Mouse (Mus musculus) c-Kit-positive CD71-positive TER-119-negative erythroid progenitor cells, embryonic 14.5 days (primary cell): Measurements from ENCODE around the gene Nol4l.

Experiments
- DNase-seq: peaks from one replicate; pipeline ENCODE4 v3.0.0-alpha.2; 2013; ENCODE audit warnings: low read depth

Nol4l gene

DNA sequence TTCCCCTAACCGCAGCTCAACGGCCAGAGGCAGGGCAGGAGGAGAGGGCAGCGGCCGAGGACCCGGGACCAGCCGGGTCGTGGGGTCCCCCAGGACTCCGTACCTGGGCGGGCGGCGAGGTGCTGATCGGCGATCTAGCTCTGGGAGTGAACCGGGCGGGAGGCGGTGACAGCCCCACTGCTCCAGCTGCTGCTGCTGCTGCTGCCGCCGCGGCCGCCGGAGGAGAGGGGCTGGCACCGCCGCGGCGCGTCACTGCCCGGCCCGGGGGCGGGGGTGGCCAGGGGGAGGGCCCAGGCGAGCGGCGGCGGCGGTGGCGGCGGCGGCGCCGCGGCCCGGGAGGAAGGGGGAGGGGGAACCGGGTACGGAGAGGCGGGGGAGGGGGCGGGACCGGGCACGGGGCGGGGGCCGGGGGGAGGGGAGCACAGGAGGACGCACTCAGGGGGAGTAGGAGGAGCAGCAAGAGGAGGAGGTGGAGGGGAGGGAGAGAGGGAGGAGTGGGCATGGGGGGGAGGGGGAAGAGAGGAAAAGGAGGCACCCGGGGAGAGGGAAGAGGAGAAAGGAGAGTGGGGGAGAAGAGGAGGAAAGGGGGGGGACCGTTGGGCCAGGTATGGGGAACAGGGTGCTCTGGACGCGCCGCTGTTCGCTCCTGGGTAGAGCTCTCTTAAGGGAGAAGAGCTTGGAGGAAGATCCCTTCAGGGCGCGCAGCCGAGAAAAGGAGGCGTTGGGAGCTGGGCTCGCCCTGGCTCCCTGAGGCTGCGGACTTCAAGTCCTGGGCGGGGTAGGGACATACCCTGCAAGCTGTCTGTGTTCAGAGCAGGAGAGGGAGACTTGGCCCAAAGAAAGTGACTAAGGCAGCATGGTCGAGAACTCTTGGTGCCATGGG, 85.3 kb downstream of the Nol4l start:
- peak; percentile 52 for DNase-seq

- DNase-seq = no peak
Measured at GRCm38 (mm10) chr2:153443434-153444240, 86.1 kb downstream of the Nol4l start.

- no peak for DNase-seq
Measured at GRCm38 (mm10) chr2:153442720-153443119, 87.1 kb downstream of the Nol4l start.

DNA sequence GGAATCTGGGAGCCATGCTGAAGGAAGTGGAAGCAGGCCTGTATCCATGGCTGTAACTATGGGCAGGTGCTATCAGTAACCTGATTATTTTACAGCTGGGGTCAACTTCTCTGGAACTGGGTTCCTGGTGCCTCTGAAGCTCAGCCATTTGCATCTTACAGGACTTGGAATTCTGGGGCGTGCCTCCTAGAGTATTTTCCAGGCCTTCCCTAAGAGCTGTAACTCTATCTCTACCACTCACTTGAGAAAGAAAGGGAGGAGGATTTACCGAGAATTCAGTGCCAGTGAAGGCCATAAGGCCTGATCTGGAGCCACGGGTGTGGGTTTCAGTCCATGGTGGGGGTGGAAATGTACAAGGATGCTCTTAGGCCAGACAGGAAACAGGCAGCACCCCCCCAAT, 88.5 kb downstream of the Nol4l start:
- no peak for DNase-seq

DNA sequence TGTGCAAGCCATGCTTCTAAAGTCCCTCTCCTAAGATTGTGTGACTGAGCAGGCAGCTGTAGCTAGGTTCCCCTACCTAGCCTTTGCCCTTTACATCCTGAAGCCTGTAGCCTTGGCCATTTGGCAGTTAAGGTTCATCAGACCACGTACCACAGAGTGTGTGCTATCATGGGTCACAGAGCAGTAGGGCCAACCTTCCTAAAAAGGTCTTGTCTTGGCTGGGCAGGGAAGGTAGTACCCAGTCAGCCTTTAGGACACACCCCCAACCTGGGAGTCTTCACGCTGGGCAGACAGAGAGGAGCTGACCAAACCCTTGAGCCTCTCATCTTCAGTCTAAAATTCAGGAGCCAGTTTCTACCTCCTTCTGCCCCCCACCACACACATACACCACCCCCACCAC, 89.0 kb downstream of the Nol4l start:
- no peak for DNase-seq

GRCm38 (mm10) chr2:153437306-153437659, 92.5 kb downstream of the Nol4l start:
- DNase-seq = no peak

DNA sequence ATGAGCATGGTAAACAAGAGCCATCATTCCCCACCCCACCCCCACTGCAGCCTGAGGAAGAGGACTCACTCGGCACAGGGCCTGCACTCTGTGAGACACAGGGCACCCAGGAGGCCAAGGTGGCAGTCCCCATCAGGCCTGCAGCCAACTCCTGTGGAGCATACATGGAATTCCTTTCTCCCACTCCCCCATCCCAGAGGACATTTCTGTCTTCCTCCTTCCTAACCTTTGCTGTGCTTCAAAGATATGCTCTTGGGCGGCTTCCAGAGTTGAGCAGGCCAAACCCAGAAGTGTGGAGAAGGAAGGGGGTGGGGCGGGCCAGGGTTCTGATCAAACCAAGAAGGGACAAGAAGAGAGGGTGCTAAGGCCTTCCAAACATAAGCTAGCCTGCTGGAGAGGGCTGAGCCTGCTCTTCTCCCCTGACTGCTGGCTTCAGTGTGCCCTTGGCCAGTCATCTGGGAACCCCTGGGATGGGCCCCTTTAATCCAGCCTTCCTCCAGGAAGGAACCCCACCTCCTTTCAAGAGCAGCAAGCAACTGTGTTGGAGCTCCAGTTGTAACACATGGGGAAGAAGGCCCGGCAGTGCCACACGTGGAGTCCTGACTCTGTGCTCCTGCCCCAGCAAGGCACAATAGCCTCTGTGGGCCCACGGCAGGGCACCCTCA, 93.0 kb downstream of the Nol4l start:
- no peak for DNase-seq

DNA sequence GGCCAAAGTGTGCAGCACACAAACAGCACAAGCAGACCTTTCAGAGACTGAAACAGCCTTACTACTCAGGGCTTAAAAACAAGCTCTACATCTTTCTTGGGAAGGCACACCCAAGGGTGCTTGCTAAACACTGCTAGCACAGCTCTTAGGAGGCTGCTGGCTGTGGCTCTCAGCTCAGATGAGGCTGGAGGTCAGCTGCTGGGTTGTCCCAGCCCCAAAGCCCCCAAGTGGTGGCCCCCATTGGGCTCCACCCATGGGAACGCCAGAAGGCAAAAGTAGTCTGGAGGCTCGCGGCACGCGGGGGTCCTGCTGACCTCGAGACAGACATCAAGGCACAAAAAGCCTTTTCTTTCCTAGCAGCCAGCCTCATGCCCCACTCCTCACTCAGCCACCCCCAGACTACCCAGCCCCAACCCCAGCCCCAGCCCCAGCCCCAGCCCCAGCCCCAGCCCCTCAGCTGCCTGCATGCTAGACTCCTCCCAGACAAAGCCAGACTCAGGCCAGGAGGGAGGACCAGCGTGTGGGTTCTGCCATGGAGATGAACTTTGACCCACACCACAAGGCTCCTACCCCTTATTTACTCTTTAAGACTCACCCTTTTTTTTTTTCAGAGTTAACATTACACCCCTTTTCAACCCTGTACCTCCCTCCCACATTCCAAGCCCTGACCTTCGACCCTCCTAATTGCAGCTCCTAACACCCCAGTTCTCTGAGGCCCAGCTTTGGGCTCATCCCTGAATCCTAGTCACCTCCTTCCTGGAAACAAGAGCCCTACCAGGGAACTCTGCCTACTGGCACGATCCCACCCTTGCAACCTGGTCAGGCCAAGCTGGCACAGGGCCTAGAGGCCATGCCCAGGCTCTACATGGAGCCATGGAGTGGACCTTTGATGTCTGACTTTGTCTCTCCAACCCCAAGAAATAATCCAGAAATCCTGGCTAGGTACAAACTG, 94.6 kb downstream of the Nol4l start:
- no peak for DNase-seq

GRCm38 (mm10) chr2:153433859-153434258, 95.9 kb downstream of the Nol4l start:
- DNase-seq = no peak

GRCm38 (mm10) chr2:153432492-153432891, 97.3 kb downstream of the Nol4l start:
- DNase-seq = no peak

- DNase-seq = no peak
Measured at GRCm38 (mm10) chr2:153430571-153430970, 99.2 kb downstream of the Nol4l start.

- DNase-seq = no peak
Measured at GRCm38 (mm10) chr2:153428485-153428884, 101.3 kb downstream of the Nol4l start.

GRCm38 (mm10) chr2:153426931-153427330, 102.8 kb downstream of the Nol4l start:
- DNase-seq = peak; percentile 45

DNA sequence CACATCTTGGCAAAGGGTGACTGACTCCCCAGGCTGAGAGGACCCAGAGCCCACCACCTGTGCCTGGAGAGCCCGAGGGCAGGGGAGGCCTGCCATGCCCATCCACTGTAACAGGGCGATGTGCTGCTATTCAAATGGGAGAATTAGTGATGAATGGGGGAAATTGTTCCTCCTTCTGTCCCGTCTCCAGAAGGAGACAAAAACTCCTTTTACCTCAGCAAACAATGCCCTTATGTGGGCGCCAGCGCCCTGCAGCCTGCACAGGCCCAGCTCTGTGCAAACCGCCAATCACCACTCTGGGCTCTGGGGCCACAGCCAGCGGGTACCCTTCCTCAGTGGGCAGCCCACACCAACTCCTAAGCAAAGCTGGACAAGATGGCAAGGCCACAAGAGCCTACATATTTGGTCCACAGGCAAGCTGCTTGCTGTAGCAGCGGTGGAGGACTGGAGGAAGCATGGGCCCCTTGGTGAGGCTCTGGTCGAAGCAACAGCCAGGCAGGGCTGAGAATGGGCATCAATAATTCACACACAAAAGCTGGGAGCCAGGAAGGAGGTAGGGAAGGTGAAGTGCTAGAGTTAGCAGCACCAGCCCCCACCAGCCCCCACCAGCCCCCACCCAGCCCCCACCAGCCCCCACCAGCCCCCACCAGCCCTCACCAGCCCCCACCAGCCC, 103.6 kb downstream of the Nol4l start:
- no peak for DNase-seq

DNA sequence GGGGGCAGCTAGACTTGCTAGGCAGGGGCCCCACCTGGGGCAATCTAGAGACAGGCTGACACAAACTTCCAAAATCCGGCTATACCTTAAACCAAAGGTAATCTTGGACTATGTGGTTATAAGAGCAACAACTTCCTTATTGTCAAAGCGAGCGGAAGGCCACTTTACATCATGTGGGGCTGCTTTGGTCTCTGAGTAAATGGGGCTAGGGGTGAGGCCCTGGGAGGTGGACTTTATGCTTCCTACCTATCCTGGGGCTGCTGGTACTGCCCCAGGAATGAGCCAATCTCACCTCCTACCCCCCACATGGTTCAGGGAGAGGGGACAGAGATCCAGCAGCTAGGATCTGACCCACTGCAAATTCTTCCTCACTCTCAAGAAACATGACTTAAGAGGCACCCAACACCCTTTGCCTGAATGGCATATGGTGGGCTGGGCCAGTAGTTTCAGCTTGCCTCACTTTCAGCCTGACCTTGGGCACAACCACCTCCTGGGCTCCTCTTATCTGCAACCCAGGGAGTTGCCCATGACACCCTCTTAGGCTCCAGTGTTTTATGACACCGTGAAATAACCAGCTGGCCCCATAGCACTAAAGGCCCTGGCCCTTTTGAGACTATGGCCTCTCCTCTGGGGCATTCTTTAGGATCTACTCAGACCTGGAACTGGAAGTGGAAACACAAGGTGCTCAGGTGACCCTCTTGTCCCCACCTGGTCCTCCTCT, 104.5 kb downstream of the Nol4l start:
- DNase-seq = no peak

DNA sequence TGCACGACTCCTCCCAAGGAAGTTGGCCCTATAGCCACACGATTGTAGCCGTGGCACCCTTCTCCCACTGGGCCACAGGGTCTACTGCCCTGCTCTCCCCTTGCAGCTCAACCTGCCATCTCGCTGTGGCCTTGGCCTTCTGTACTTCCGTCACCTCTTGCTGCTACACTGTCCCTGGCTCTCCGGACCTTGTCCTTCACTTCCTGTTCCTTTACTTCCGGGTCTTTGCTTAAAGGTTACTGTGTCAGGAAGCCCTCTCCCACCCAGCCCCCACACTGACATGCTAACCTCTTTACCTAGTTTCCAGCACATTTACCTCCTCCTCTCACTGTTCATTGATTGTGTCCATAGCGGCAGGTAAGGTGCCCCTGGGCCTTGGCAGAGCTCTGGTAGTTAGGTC, 105.2 kb downstream of the Nol4l start:
- DNase-seq = no peak

DNA sequence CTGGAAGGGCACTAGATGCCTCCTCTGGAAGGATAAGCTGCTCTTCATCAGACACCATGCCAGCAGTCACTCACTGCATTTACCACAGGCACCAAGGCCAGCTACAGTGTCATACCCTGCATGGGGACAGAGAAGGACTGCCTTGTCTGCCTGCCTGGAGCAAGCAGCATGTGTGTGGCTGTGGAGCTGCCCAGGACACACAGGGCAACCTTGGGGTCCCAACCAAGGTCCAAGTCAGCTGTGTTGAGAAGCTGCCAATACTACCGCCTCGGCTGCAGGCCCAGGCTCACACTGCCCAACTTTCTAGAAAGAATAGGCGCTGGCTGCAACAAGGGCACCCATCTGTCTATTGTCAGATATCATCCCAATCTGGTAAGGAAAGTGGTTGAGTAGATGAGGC, 106.7 kb downstream of the Nol4l start:
- DNase-seq = no peak

- no peak for DNase-seq
Measured at GRCm38 (mm10) chr2:153422051-153422450, 107.7 kb downstream of the Nol4l start.

DNA sequence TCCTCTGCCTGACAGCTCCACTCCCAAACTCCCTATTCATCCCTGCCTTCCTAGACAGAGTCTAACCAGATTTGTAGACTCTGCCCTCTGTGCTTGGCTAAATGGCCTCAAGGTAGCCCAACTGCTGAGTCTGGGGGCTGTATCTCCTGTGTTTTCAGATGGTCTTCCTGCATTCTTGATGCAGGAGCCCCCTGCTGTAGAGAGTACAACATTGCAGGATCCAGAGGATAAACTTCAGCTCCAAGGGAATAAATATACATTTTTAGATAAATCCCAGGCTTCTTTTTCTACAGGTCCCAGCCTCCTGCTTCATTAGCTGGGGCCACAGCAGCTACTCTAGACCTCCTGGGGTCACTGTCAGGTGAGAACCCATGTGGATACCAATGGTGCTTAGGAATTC, 108.5 kb downstream of the Nol4l start:
- DNase-seq = no peak

GRCm38 (mm10) chr2:153418381-153418780, 111.4 kb downstream of the Nol4l start:
- DNase-seq = no peak
